Mouse (Mus musculus) testis, postnatal 10 days (tissue): ENCODE measurements at regions not wholly inside any gene's neighbourhood (a gene's known extent, or its start where the extent isn't known, plus 50 kb on each side); places are given as distances from the start of the nearest gene placed in this dataset.

Source experiments
- DNase-seq: peaks from one replicate; pipeline ENCODE4 v3.0.0; 2021; ENCODE audit warnings: low spot score

DNA sequence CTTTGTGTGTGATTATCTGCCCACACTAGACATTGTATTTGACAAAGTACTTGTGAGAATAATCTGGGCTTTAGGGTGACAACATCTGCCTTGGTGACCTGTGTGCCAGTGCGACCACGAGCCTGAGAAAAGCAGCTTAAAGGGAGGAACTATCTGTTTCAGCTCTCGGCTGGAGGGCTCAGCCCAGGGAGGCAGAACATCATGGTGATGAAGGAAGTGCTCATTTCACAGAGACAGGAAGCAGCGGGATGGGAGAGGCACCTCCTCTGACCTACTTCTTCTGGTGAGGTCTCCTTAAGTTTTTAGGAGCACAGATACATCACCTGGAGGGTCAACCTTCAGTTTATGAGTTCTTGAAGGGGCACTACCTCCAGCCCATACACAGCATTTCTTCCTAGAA is 89.8 kb downstream of the Kif26a start:
- no peak for DNase-seq

DNA sequence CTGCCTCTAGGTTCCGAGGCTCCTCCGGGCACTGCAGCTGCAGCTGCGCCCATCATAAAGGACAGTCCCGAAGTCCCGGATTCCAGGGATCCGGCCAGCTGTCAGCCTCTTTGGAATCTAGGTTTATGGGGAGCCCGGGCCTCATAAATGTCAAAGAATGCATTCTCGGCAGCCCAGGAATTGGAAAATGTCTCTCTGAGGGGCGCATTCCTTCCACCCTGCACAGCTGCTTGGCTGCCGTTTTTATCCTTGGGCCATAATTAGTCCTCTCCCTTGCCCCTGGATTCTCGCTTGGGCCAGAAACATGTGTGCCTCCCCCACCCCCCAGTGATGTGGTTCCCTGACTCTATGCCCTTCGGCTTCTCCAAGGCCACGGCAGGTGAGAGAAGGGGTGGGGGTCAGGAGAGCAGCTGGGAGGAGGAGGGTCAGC is 91.1 kb downstream of the Kif26a start:
- DNase-seq, result no peak

DNA sequence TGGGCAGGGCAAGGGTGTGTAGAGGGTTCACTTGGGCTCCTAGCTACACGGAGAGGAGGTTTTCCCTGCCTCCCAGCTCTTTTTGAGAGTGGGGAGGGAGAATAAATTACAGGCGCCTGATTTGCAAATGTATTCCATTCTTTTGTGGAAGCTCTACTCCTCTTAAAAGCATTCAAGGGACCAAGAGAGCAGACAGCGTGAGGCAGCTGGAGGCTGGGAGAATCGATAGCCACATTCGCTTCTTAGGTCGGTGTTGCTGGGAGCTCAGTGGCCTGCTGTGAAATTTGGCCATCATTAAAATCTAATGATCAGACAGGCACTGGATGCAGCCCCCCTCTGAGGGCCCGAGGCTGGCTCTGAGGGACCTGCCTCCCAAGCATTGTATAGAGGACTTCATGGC is 92.8 kb downstream of the Kif26a start:
- no peak for DNase-seq

DNA sequence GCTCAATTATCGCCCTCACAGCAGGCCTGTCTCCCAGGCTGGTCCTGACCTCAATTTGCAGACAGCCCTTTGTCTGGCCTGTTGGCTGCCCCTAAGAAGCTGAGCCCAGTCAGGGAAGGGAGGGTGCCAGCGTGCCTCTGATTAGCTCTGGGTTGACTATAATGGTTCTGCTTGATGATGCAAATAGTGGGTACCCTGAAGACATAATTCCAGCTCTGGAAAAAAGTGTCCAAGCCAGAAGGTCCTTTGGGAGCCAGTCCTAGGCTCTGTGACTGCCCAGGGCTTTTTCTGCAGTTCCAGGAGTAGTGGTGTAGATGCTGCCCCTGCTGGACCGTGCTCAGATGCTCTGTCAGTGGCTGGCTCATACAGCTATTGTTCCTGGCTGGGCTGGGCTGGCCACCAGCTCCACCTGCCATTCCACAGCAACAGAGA is 95.7 kb downstream of the Kif26a start:
- DNase-seq, result no peak

DNA sequence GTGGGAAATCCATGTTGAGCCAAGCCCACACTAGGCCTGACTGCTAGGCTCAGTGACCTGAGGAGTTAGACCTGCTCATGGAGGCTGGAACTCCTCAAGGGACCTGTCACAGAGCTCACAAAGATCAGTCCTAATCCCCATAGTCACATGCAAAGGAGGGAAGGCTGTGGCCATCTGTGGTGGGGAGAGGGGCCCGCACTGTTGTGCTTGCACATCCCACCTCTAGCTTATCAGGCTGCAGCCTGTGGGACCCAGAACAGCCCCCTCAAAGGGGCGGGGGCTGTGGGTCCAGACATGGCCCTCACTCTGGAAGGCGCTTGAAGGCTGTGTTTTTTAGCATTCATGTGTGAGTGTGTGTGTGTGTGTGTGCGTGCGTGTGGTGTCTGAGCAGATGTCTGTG is 97.2 kb downstream of the Kif26a start:
- DNase-seq, result no peak

DNA sequence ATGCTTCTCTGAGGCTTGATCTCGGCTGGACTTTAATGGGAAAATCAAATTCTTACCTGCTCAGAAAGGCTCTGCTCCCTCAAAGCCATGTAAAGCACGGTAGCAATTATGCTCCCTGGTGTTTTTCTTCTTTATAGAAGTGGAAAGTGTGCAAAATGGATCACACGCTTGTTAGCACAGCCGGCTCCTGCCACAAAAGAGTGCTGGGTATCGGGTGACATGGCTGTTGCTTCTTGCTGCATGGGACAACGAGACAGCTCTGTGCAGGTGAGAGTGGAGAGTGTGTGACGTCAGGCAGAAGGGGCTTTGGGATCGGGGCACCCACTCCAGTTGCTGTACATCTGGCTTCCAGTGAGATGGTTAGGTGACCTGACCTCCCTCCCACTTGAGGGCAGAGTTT is 104.9 kb downstream of the Kif26a start:
- no peak for DNase-seq

DNA sequence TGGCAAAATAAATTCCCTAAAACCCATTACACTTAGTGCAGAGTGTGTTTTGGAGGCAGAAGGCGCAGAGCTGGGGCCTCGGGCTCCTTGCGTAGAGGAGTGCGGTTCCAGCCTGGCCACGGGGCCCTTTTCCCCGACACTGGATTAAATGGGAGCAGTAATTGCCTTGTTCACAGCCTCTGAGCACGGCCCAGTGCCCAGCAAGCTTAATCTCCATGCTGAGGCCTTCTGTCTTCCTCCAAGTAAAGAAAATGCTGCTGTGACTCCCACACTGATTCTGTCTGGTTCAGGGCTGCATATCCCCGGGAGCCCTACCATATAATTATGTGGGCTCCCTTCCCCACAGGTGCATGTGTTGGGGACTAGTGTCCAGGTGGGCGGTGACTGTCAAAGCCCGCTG is 107.5 kb downstream of the Kif26a start:
- no peak for DNase-seq

DNA sequence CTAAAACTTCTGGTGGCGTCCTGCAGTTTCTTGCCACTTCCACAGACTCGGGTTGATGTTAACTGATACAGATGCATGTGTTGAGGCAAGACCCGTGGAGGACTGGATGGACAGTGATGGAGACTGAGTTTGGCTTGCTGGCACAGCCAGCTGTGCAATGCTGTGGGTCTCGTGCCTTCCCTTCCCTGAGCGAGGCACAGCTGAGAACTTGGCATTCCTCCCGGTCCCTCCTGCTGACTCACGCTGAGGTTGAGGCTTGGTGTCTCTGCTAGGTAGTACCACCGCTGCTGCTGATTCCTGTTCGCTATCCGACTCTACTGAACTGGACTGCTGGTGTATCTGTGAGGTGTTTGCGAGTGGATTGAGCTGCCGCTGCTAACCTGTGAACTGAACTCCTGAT is 109.2 kb downstream of the Kif26a start:
- no peak for DNase-seq

DNA sequence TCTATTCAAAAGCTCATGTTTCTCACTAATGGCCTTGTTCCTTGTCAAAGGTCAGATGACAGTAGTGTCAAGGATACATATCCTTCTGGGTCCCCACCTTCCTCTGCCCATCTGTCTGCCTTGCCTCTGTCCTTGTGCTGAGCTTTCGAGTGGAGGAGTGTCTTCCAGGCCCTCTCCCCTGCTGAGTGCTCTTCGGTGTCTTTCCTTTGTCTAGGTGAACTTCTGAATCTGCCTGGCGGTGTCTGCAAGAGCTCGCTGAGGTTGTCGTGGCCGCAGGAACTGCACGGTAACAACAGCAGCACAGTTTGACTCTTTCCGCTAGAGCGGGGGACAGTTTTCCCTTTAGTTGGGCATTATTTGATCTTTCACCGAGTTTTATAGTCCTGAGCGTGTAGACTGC is 111.7 kb downstream of the Kif26a start:
- DNase-seq, result no peak

DNA sequence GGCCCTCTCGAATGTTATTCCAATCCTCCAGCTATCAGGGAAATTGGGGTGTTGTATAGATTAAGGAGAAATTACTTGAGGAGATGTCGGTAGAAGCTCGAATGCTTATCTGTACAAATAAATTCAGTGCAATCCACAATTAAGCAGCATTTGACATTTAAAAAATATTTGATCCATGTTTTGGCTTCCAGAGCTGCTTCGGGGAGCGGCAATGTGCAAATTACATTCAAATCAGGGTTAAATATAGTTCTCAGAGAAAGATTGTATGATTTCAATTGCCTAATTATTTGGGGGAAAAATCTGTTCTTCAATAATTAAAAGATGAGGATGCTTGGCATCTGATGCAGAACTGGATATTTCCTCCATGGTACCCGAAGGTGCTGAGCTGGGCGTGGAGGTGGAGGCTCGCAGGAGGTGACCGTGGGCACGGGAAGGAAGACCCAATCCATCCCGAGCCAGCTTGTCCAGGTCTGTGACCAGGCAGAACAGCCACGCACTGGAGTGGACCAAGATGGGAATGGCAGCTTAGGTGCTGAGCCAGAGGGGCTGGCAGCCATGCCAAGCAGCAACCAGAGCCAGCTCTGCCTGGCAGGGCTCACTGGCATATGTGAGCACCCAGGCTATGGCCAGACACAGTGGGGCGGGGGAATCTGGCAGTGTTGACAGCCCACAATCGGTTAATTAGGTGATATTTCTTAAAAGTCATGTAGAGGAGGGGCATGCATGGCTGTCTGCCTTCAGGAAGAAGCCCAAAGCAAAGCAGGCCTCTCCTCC is 117.5 kb downstream of the Kif26a start:
- no peak for DNase-seq

DNA sequence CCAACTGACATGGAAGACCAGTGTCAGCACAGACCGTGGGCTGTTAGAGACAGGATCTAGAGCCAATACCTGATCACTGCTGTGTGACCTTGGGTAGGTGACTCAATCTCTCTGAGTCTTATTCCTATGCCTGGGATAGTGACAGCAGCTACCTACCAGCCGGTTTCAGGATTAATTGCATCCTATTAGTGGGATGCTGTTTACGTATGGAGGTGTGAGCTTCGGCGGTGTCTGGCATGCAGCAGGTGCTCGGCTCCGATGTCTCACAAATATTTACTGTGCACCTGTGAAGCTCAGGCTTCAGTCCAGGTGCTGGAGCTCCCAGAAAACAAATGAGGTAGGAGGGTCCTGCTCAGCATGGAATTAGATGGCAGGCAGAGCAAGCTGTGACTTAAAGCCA is 118.2 kb downstream of the Kif26a start:
- no peak for DNase-seq

DNA sequence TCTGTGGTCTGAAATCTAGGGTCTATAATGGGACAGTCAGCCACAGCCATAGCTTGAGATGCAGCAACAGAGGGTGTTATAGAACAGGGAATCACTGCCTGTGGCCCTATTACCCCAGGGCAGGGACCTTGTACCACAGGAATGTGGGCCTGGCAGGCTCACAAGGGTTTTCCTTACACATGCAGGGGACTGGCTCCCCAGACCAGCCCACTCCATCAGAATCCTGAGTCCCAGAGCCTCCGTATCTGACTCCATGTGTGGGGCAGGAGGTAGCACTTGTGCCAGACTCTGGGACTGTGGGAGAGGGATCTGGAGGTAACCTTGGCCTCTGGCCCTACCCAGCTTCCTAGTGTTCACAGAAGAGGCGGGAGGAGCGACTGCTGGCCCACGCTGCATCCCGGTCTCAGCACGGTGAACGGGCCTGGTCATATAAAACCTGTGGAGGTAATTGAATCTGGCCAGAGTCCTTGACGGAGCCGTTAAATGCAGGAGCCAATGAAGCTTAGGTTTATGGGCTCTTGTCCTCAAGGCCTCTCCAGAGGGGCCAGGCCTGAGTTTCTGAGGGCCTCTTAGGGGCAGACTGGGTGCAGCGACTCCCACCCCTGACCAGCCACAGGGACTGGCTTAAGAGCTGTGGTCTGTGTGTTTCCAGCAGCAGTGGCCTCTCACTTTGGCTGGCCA is 119.4 kb downstream of the Kif26a start:
- DNase-seq, result no peak

DNA sequence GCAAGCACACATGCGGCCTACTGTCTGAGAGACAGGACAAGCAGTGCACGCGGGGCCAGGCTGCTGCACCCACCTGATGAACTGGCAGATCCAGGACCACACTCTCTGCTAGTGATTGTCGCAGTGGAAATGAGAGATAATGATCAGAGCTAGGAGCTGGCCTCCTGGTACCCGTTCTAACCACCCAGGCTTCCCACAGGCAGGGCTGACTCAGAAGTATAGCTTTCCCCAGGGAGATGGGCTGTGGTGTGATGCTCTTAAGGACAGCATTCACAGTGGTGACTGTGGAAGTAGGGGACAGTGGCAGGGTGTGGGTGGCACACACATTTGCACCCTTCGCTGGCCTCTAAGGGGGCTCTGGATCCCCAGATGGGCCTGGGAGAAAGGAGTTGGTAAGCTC is 128.0 kb downstream of the Kif26a start:
- DNase-seq, result no peak

DNA sequence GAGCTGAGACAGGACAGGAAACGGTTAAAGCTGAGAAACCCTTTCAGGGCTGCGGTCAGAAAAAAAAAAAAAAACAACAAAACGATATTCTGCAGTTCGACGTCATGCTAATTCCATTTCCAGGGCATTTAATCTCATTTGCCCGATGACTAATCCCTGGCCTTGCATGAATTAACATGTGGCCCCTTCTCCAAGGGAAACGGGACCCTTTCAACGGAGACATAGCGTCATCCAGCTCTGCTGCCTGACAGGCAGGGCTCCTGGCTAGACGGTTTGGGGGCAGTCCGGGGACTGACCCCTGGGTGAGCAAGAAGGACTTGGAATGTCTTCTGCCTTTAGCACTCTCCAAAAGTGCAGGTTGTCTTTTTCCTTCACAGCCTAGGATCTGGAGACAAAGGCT is 128.7 kb downstream of the Kif26a start:
- DNase-seq, result no peak

DNA sequence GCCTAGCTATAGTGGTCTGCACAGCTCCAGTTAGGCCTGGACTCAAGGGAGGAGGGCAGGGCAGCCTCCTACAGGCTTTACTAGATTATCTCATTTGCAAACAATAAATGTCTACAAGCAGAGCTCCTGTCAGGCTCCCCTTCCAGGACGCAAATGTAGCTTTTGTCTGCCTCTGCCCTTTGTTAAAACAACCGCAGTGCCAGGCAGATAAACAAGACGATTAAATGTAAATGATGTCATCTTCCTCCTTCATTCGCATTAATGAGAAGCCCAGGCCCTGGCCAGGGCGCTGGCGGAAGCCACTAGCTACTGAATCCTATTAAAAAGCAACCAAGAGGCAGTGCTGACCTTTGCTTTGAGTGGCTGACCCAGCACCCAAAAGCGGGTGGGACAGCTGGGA is 130.6 kb downstream of the Kif26a start:
- no peak for DNase-seq

DNA sequence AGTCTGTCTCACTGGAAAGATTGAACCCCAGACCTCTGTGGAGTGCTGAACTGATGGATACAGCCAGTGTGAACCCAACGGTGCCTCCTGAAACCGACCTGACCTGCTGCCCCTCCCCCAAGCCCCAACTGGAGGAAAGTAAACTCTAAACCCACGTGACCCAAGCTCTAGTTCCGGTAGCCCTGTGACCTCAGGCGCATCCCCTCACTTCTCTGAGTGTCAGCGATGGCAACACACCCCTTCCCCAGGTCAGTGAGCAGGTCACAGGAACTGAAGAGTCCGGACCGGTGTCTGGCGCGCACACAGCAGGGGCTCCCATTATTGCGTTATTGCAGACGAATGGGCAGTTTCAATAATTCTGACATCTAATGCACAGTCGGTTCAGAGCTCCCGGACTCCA is 131.5 kb downstream of the Kif26a start:
- DNase-seq, result no peak

DNA sequence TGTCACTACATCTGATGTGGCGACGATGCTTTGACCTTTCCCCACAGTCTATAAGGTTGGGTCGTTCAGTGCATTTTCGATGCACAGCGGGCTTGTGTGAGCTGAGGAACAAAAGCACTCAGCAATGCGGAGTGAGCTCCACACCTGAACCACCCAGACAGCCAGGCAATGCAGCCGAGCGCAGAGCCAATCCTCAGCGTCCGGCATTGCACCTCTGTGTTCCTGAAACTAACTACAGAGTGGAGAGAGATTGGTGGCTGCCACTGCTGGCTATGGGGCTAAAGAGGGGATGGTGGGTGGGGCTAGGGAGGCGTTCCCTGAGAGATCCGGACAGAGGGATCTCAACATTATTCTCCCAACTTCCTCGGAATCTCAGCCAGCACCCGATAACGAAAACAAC is 139.1 kb downstream of the Kif26a start:
- no peak for DNase-seq

DNA sequence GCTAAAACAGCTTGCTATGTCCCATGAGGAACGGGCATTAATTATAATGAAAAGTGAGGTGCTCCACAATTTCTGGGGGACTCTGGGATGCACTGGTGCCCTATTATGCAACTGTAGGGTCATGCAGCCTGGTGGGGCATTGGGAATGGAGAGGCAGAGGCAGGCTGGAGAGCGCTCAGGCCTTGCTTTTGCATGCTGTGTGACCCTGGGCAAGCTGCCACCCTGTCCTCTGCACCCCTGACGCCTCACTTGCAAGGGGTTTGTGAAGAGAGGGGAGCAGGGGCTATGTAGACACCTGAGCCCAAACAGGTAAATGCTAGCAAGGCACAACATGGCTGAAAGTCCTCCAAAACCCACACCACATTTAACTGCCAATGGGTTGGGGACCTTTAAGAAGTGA is 142.8 kb downstream of the Kif26a start:
- DNase-seq, result no peak

DNA sequence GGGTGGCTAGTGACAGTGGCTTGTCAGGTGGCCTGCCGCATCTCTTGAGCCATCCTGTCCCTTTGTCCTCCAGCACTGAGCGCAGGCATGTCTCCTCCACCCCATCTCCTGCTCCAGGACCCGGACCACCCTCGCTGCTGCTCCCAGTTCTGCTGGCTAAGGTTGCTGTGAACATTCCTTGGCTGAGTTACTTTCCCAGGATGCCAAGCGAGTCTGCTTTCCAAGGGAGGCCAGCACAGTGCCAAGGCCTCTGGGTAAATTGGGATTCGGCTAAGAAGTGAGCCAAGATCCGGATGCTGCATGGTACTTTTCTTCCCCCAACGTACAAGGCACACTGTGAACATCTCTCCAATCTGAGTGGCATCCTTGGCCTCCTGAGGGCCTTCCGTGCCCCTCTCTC is 144.3 kb downstream of the Kif26a start:
- no peak for DNase-seq

DNA sequence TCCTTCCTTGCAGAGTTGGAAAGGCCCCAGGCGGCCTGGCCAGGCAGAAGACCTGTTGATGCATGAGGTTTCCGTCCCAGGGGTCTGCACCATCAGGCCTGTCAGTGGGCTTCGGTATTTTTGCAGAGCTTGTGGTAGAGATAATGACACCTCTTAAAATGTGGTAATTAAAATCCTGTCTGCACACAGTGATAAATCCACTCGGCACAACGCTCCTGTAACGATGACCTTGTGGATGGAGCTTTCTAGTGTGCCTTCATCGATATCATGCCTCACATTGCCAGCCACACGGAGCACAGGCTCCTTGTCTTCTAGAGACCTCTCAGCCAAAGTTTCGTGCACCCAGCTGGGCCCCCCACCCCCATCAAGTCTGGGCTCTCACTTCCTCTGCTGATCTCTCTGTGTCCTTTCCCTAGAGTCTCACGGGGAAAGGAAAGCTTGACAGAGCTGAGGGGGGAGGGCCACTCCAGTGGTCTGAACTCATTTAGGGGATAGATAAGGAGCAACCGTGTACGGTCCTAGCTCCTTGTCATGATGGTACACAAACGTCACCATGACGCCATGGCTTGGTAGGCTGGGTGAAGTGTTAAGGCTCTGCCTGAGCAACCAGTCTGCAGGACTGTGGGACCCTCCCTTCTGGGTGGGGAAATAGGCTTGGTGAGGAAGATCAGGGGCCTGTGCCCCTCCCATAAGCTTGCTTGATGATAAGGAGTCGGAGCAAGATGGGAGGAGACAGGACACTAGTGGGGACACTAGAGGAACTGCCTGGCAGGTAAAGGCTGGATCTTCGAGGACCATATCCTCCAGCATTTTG is 145.9 kb downstream of the Kif26a start:
- no peak for DNase-seq

DNA sequence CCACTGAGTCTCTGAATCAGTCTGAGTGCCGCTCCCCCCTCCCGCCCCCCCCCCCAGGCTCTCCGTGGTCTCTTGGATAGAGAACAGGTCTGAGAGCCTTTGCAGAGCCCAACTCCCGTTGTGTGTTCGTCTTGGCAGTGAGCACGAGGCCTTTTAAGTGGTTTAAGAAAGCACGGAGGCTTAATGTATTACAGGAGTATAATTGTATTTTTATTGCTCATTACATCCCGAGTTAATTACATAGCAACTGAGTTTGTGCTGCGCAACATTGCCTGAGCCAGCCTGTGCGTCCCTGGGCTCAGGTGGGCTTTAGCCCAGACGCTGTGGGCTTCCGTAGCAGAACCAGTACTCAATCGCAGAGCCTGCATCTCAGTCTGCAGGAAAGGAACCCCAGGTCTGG is 147.1 kb downstream of the Kif26a start:
- DNase-seq, result no peak

DNA sequence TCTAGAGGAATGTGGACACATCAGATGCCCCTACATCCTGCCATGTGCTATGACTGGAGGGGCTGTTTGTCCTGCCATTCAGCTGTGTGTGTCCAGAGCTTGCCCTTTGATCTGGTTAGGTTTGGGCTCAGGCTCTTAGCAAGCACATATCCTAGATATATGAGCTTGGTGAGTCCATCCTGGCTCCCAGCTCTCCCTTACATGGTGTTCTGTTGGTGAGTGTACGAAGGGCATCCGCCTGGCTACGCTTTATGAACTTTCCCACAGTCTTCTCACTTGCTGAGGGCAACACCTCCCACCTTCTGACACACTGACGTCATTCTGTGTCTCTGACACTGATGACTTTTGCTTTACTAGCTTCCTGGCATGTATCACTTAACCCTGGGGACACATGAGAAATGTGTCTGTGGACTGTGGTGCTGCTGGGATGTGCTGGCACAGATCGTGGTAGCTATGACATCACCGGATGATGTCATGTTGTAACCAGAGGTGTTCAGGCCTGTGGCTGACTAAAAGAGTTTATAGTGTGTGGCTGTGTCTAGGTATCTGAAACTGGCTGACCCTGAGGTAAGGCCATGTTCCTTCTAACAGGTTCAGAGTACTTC is 149.4 kb downstream of the Kif26a start:
- no peak for DNase-seq

DNA sequence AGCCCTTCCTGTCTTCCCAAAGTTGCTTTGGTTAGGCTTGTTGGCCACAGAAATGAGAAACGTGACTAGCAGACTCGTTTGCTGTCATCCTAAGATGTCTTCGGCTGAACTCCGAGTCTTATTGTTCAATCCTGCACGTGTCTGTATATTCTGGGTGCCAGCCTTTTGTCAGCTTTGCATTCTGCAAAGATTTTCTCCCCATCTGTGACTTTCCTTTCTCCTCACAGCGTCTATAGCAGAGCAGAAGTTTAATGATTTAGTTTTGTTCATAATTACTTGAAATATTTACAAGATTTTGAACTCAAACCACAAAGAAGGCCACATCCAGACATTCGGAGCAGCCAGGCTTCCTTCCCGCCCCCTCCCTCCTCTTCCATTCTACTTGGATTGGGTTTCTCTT is 152.5 kb downstream of the Kif26a start:
- no peak for DNase-seq
